Mouse (Mus musculus) liver, adult 2 months (tissue): Measurements from ENCODE around the gene Insl6. TPM values are rescaled to one million over a fixed set of nuclear protein-coding genes. Genes with fewer than 3 reads are reported as not detected.

Experiments
- DNase-seq: peaks from one replicate; pipeline ENCODE4 v3.0.0-alpha.2; 2011; ENCODE audit warnings: low read depth, low spot score; ENCODE audit errors: extremely low read depth
- H3K27ac ChIP-seq: fragments of 200-500 bp; replicated peaks from 2 replicates; pipeline ENCODE4 v1.5.1; 2012; ENCODE audit warnings: low read depth, mild to moderate bottlenecking, control low read depth, inconsistent platforms, low read length; ENCODE audit not compliant: insufficient read depth
- H3K27me3 ChIP-seq: fragments of 200-500 bp; 2 replicates; pipeline ENCODE4 v1.6.1; 2012; ENCODE audit warnings: mild to moderate bottlenecking, moderate library complexity, low read length, inconsistent platforms; ENCODE audit not compliant: control insufficient read depth, insufficient read depth
- H3K36me3 ChIP-seq: fragments of 200-500 bp; 2 replicates; pipeline ENCODE4 v1.6.1; 2012; ENCODE audit warnings: low read length, inconsistent platforms; ENCODE audit not compliant: control insufficient read depth, insufficient read depth
- H3K4me1 ChIP-seq: fragments of 200-500 bp; 2 replicates; pipeline ENCODE4 v1.6.1; 2011; ENCODE audit warnings: low read length; ENCODE audit not compliant: control insufficient read depth, insufficient read depth
- H3K4me3 ChIP-seq: fragments of 200-500 bp; 2 replicates; pipeline ENCODE4 v1.5.1; 2011; ENCODE audit warnings: low read depth, mild to moderate bottlenecking, control low read depth, low read length, moderate library complexity; ENCODE audit not compliant: insufficient read depth
- H3K79me2 ChIP-seq: fragments of 200-500 bp; 2 replicates; pipeline ENCODE4 v1.6.1; 2012; ENCODE audit warnings: inconsistent platforms, mild to moderate bottlenecking, low read length, moderate library complexity; ENCODE audit not compliant: control insufficient read depth, insufficient read depth
- H3K9ac ChIP-seq: fragments of 200-500 bp; 2 replicates; pipeline ENCODE4 v1.6.1; 2012; ENCODE audit warnings: low read depth, mild to moderate bottlenecking, control low read depth, inconsistent platforms, low read length
- CTCF ChIP-seq: fragments of 200-500 bp; IDR thresholded peaks from 2 replicates; pipeline ENCODE4 v1.5.1; 2011; ENCODE audit warnings: low read depth, low read length, control low read depth
- POLR2A ChIP-seq: fragments of 200-500 bp; IDR thresholded peaks from 2 replicates; pipeline ENCODE4 v1.6.1; 2011; ENCODE audit warnings: low read length, control low read depth; ENCODE audit not compliant: insufficient read depth; ENCODE audit errors: extremely low read depth
- WGBS: fragments of 180-500 bp; shearing (Covaris S2); methylation state at CpG from one replicate; pipeline ENCODE4 v1.1.7; 2018; 5-methylcytosine and 5-hydroxymethylcytosine counted together
- polyA plus RNA-seq: library from polyadenylated mRNA; depleted of rRNA; stranded (reverse); fragments of >200 nt; gene quantifications from 2 replicates; pipeline ENCODE4 v1.2.3, GENCODE M21; 2012
- total RNA-seq: library from RNA; depleted of rRNA; stranded (reverse); fragments of >200 nt; gene quantifications from 2 replicates; pipeline ENCODE4 v1.2.3, GENCODE M21; 2014

Insl6 gene
- total and polyA plus RNA-seq, 2 experiments, result 0.13 to 1.2 TPM

DNA sequence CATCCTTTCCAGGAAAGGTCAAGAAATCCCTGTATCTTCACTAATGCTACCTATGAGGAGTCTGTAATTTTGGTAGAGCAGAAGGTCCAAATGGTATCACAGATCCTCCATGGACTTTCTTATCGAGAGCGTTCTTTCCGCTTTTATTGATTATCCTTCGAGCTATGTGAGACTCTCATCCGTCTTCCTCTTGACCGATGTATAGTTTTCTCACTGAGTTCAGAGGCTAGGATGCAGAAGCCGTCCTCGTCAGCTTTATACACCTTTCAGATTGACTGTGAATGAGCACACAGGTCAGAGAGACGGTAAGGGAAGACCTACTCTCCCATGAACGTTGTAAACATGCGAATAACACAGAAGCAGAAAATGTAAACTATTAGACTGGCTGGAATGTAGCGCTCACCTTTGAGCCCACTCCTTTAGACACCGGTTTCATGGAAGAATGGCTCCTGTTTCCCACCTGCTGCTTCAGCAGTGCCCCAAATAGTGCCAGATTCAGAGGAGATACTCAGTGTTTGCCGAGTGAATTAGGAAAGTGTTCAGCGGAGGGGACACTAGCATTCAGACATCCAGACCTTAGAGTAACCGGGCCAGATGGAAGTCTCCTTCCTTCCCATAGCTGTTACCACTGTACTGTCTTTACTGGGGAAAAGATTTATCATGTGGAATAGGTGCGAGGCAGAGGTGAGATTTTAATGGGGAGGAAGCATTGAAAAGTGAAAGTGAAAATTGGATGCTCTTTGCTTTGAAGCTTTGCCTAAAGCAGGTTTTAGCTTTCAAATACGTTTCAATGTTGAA, 46.3 kb upstream of the Insl6 start:
- DNase-seq, result peak; percentile 71
- Histone ChIP-seq H3K27ac (peak overlapping the region; percentile 90), H3K4me3 (peak overlapping the region; percentile 73), H3K79me2 (no peaks in the 10 kb centered on the region), H3K27me3 (no peaks in the 10 kb centered on the region), H3K9ac (peak overlapping the region; percentile 85), H3K36me3 (no peaks in the 10 kb centered on the region), H3K4me1 (peaks cover 8% of the 10 kb centered on the region)
- 27% methylated on average over 18 of the region's 18 CpGs for WGBS
- no peak for TF ChIP-seq POLR2A
- no peak for TF ChIP-seq CTCF

DNA sequence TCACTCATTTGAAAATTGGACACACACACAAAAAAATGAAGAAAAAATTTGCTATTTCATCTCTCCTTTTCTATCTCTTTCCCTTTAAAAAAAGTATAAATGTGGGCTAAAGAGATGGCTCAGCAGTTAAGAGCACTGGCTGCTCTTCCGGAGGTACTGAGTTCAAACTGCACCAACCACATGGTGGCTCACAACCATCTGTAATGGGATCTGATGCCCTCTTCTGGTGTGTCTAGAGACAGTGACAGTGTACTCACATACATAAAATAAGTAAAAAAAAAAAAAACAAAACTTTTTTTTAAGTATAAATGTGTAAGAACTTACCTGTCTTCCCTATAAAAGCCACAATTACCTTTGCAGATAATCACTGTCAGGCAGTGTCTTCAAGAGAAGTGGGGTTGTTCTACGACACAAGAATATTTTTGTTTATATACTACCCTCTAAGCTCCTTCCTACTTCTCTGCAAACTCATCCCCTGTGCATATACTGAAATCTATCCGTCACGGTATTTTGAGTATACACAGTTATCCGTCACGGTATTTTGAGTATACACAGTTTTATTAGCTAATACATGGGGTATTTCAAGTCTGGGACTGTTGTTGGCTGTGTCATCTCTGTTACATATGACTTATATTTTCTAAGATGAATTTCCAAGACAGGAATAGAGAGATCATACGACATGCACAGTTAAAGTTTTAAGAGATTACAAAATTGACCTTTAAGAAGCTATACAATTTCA, 45.6 kb upstream of the Insl6 start:
- H3K36me3 ChIP-seq, result no peaks in the 10 kb centered on the region
- no peak overlapping the region for H3K4me3 ChIP-seq
- H3K27ac ChIP-seq, result no peak overlapping the region
- peaks cover 8% of the 10 kb centered on the region for H3K4me1 ChIP-seq
- WGBS, result 91% methylated on average over 7 of the region's 7 CpGs
- H3K27me3 ChIP-seq, result no peaks in the 10 kb centered on the region
- no peak overlapping the region for H3K9ac ChIP-seq
- H3K79me2 ChIP-seq, result no peaks in the 10 kb centered on the region
- DNase-seq, result no peak
- TF ChIP-seq CTCF (no peak), POLR2A (no peak)

DNA sequence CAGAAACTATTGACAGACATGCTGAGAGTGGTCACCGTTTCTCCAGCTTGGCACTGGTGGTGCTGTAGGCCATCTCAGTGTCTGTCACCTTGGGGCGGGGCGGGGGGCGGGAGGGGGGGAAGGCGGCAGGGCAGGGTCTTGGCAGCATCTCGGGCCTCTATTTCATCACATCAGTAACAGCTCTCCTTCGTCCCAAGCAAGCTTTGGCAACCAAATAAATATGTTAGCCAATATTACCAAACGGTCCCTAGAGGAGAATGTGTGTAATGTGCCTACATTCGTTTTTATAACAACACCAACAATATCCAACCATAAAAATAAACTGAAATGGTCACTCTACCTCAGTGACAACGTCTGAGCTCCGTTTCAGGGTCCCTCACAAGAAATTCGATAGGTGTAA, 45.0 kb upstream of the Insl6 start:
- no peak for TF ChIP-seq POLR2A
- TF ChIP-seq CTCF, result 0 out of 2 replicates have a peak, but pooled peaks have one; percentile 6
- no peaks in the 10 kb centered on the region for H3K36me3 ChIP-seq
- peak; percentile 71 for DNase-seq
- 26% methylated on average over 12 of the region's 12 CpGs for WGBS
- no peaks in the 10 kb centered on the region for H3K27me3 ChIP-seq
- H3K9ac ChIP-seq, result no peak overlapping the region
- H3K79me2 ChIP-seq, result no peaks in the 10 kb centered on the region
- no peak overlapping the region for H3K4me3 ChIP-seq
- peaks cover 8% of the 10 kb centered on the region for H3K4me1 ChIP-seq
- no peak overlapping the region for H3K27ac ChIP-seq

DNA sequence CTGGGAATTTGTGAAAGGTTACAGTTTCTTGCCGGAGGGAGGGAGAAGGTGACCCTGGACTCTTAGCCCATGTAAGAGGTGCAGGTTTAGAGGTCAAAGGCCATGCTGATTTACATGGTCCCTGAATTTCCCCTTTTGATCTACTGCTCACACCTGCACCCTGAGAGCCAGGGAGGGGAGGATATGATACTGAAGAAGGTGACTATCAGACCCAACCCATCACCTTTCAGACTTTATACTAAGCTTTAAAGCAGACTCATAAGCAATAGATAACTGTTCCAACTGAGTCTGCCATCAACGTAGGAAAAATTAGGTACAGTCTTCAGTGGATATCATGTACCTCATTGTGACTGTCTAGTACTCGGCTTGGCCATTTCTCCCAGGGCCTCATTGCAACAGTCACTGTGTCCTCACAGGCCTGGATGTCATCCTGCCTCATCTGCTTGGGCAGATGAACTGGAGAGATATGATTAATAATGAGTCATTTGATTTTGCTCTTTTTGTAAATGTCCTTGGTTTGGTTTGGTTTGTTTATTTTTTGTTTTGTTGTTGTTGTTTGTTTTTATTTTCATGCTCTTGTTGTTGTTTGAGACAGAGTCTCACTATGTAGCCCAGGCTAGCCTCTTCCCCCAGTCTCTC, 43.6 kb upstream of the Insl6 start:
- Histone ChIP-seq H3K4me1 (peaks cover 8% of the 10 kb centered on the region), H3K27ac (no peak overlapping the region), H3K4me3 (no peak overlapping the region), H3K36me3 (no peaks in the 10 kb centered on the region), H3K9ac (no peak overlapping the region), H3K27me3 (no peaks in the 10 kb centered on the region), H3K79me2 (no peaks in the 10 kb centered on the region)
- TF ChIP-seq CTCF (no peak), POLR2A (no peak)
- DNase-seq, result no peak
- WGBS, result 73% methylated on average over 3 of the region's 3 CpGs

DNA sequence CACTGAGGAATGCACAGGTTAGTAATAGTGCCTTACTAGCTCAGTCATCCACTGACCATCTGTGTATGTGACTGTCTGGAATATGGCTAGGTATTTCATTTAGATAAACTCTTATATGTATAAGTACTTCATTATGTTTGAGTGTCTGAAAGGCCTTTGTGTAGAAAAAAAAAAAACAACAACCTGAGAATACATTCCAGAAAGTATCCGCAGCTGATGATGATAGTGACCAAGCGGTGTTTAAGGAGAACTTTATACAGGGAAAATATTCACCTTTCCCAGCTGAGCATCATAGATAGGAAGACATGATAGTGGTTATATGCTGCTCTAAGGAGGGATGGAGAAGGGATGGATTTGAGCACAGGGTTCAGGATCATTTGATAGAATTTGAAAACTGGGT, 42.9 kb upstream of the Insl6 start:
- Histone ChIP-seq H3K4me1 (peaks cover 8% of the 10 kb centered on the region), H3K27me3 (no peaks in the 10 kb centered on the region), H3K9ac (no peak overlapping the region), H3K36me3 (no peaks in the 10 kb centered on the region), H3K4me3 (no peak overlapping the region), H3K79me2 (no peaks in the 10 kb centered on the region), H3K27ac (no peak overlapping the region)
- DNase-seq, result no peak
- 90% methylated on average over 2 of the region's 2 CpGs for WGBS
- TF ChIP-seq CTCF (no peak), POLR2A (no peak)
